Mouse (Mus musculus): Measurements from ENCODE around the gene Alox5. TPM values are rescaled to one million over a fixed set of nuclear protein-coding genes. Genes with fewer than 3 reads are reported as not detected.
"Not testable (repeated sequence)": the region's sequence is repeated elsewhere in the genome, so short reads cannot be mapped to it uniquely, and the experiment has no call there.

The Alox5 gene
- 0.72 and 0.74 TPM in 2 replicates for polyA plus RNA-seq (2014; fragmentation: Nextera tagmentation; extraction: Ambion mirVana)

GRCm38 (mm10) chr6:116460544-116461283 is at the start of gene Alox5:
Alox5 (minus strand) TSS chr6:116461178.
- WGBS = 4% methylated on average over 43 of the region's 43 CpGs
- H3K27me3 ChIP-seq (ENCODE audit: control insufficient read depth, insufficient read depth, low read length) = peaks cover 15% of the 10 kb centered on the region
- H3K27ac ChIP-seq (replicated peaks; ENCODE audit: low read depth, low read length) = no peak within 1 kb of the TSS
- no peaks in the 10 kb centered on the region for H3K36me3 ChIP-seq (replicated peaks; ENCODE audit: control insufficient read depth, insufficient read depth, low read depth, low read length)
- H3K4me3 ChIP-seq (ENCODE audit: low read depth, low read length) = peak within 1 kb of the TSS; percentile 25; the same call in 1 of the 2 replicates
- H3K9me3 ChIP-seq (replicated peaks; ENCODE audit: control insufficient read depth, low read length) = no peaks in the 10 kb centered on the region
- H3K4me1 ChIP-seq (ENCODE audit: control insufficient read depth, insufficient read depth, low read length) = no peaks in the 10 kb centered on the region
- ATAC-seq (replicated peaks; ENCODE audit: insufficient number of reproducible peaks, low FRiP score, low TSS enrichment, low read depth) (peak; percentile 76), DNase-seq (ENCODE audit: low spot score) (peak; percentile 22)
- peak within 1 kb of the TSS; percentile 10; the same call in 1 of the 2 replicates for H3K9ac ChIP-seq (replicated peaks; ENCODE audit: low read length)
- peak within 1 kb of the TSS; percentile 64 for H3K4me2 ChIP-seq (ENCODE audit: low read depth, low read length)

- not testable (repeated sequence) for H3K36me3 ChIP-seq (replicated peaks; ENCODE audit: control insufficient read depth, insufficient read depth, low read depth, low read length); H3K27ac ChIP-seq (replicated peaks; ENCODE audit: low read depth, low read length); DNase-seq (ENCODE audit: low spot score); H3K9ac ChIP-seq (replicated peaks; ENCODE audit: low read length); H3K9me3 ChIP-seq (replicated peaks; ENCODE audit: control insufficient read depth, low read length); H3K27me3 ChIP-seq (ENCODE audit: control insufficient read depth, insufficient read depth, low read length); H3K4me1 ChIP-seq (ENCODE audit: control insufficient read depth, insufficient read depth, low read length); H3K4me2 ChIP-seq (ENCODE audit: low read depth, low read length); H3K4me3 ChIP-seq (ENCODE audit: low read depth, low read length); ATAC-seq (replicated peaks; ENCODE audit: insufficient number of reproducible peaks, low FRiP score, low TSS enrichment, low read depth)
- WGBS = 93% methylated on average over 19 of the region's 20 CpGs
Measured at GRCm38 (mm10) chr6:116506302-116507003, 45.5 kb upstream of the Alox5 start, which contains the start of gene Olfr212. Olfr212 (plus strand) TSS chr6:116506516.

- H3K4me3 ChIP-seq (ENCODE audit: low read depth, low read length) = no peak overlapping the region
- H3K36me3 ChIP-seq (replicated peaks; ENCODE audit: control insufficient read depth, insufficient read depth, low read depth, low read length) = no peaks in the 10 kb centered on the region
- H3K9me3 ChIP-seq (replicated peaks; ENCODE audit: control insufficient read depth, low read length) = no peaks in the 10 kb centered on the region
- DNase-seq (ENCODE audit: low spot score) (no peak), ATAC-seq (replicated peaks; ENCODE audit: insufficient number of reproducible peaks, low FRiP score, low TSS enrichment, low read depth) (no peak)
- H3K27ac ChIP-seq (replicated peaks; ENCODE audit: low read depth, low read length) = no peak overlapping the region
- 79% methylated on average over 1 of the region's 1 CpGs for WGBS
- H3K4me1 ChIP-seq (ENCODE audit: control insufficient read depth, insufficient read depth, low read length) = no peaks in the 10 kb centered on the region
- H3K4me2 ChIP-seq (ENCODE audit: low read depth, low read length) = no peak overlapping the region
- no peaks in the 10 kb centered on the region for H3K27me3 ChIP-seq (ENCODE audit: control insufficient read depth, insufficient read depth, low read length)
- H3K9ac ChIP-seq (replicated peaks; ENCODE audit: low read length) = no peak overlapping the region
Measured at GRCm38 (mm10) chr6:116495960-116496359, 35.0 kb upstream of the Alox5 start.

GRCm38 (mm10) chr6:116493742-116494141 is 32.8 kb upstream of the Alox5 start:
- Histone ChIP-seq H3K4me3 (ENCODE audit: low read depth, low read length) (no peak overlapping the region), H3K4me1 (ENCODE audit: control insufficient read depth, insufficient read depth, low read length) (no peaks in the 10 kb centered on the region), H3K36me3 (replicated peaks; ENCODE audit: control insufficient read depth, insufficient read depth, low read depth, low read length) (no peaks in the 10 kb centered on the region), H3K9ac (replicated peaks; ENCODE audit: low read length) (no peak overlapping the region), H3K4me2 (ENCODE audit: low read depth, low read length) (no peak overlapping the region), H3K27me3 (ENCODE audit: control insufficient read depth, insufficient read depth, low read length) (no peaks in the 10 kb centered on the region), H3K27ac (replicated peaks; ENCODE audit: low read depth, low read length) (no peak overlapping the region), H3K9me3 (replicated peaks; ENCODE audit: control insufficient read depth, low read length) (no peaks in the 10 kb centered on the region)
- ATAC-seq (replicated peaks; ENCODE audit: insufficient number of reproducible peaks, low FRiP score, low TSS enrichment, low read depth) (no peak), DNase-seq (ENCODE audit: low spot score) (no peak)
- WGBS = 87% methylated on average over 5 of the region's 5 CpGs

GRCm38 (mm10) chr6:116488791-116489190 is 27.8 kb upstream of the Alox5 start, which contains the start of gene Olfr211:
Olfr211 (plus strand) TSS chr6:116489091.
- H3K9me3 ChIP-seq (replicated peaks; ENCODE audit: control insufficient read depth, low read length) = no peaks in the 10 kb centered on the region
- no peaks in the 10 kb centered on the region for H3K27me3 ChIP-seq (ENCODE audit: control insufficient read depth, insufficient read depth, low read length)
- H3K36me3 ChIP-seq (replicated peaks; ENCODE audit: control insufficient read depth, insufficient read depth, low read depth, low read length) = no peaks in the 10 kb centered on the region
- H3K27ac ChIP-seq (replicated peaks; ENCODE audit: low read depth, low read length) = no peak within 1 kb of the TSS
- DNase-seq (ENCODE audit: low spot score) (no peak), ATAC-seq (replicated peaks; ENCODE audit: insufficient number of reproducible peaks, low FRiP score, low TSS enrichment, low read depth) (no peak)
- H3K4me1 ChIP-seq (ENCODE audit: control insufficient read depth, insufficient read depth, low read length) = no peaks in the 10 kb centered on the region
- H3K4me3 ChIP-seq (ENCODE audit: low read depth, low read length) = no peak within 1 kb of the TSS
- H3K4me2 ChIP-seq (ENCODE audit: low read depth, low read length) = no peak within 1 kb of the TSS
- 75% methylated on average over 4 of the region's 4 CpGs for WGBS
- H3K9ac ChIP-seq (replicated peaks; ENCODE audit: low read length) = no peak within 1 kb of the TSS

- Histone ChIP-seq H3K4me2 (ENCODE audit: low read depth, low read length) (no peak overlapping the region), H3K4me1 (ENCODE audit: control insufficient read depth, insufficient read depth, low read length) (no peaks in the 10 kb centered on the region), H3K27ac (replicated peaks; ENCODE audit: low read depth, low read length) (no peak overlapping the region), H3K27me3 (ENCODE audit: control insufficient read depth, insufficient read depth, low read length) (no peaks in the 10 kb centered on the region), H3K4me3 (ENCODE audit: low read depth, low read length) (no peak overlapping the region), H3K9me3 (replicated peaks; ENCODE audit: control insufficient read depth, low read length) (no peaks in the 10 kb centered on the region), H3K36me3 (replicated peaks; ENCODE audit: control insufficient read depth, insufficient read depth, low read depth, low read length) (no peaks in the 10 kb centered on the region), H3K9ac (replicated peaks; ENCODE audit: low read length) (no peak overlapping the region)
- DNase-seq (ENCODE audit: low spot score) = no peak
- WGBS = 69% methylated on average over 1 of the region's 1 CpGs
- no peak for ATAC-seq (replicated peaks; ENCODE audit: insufficient number of reproducible peaks, low FRiP score, low TSS enrichment, low read depth)
Measured at GRCm38 (mm10) chr6:116486833-116487232, 25.9 kb upstream of the Alox5 start.

GRCm38 (mm10) chr6:116485081-116485480 is 24.1 kb upstream of the Alox5 start:
- Histone ChIP-seq H3K4me1 (ENCODE audit: control insufficient read depth, insufficient read depth, low read length) (no peaks in the 10 kb centered on the region), H3K9me3 (replicated peaks; ENCODE audit: control insufficient read depth, low read length) (no peaks in the 10 kb centered on the region), H3K36me3 (replicated peaks; ENCODE audit: control insufficient read depth, insufficient read depth, low read depth, low read length) (no peaks in the 10 kb centered on the region), H3K27me3 (ENCODE audit: control insufficient read depth, insufficient read depth, low read length) (no peaks in the 10 kb centered on the region), H3K27ac (replicated peaks; ENCODE audit: low read depth, low read length) (no peak overlapping the region), H3K4me3 (ENCODE audit: low read depth, low read length) (no peak overlapping the region), H3K4me2 (ENCODE audit: low read depth, low read length) (no peak overlapping the region), H3K9ac (replicated peaks; ENCODE audit: low read length) (no peak overlapping the region)
- DNase-seq (ENCODE audit: low spot score) (no peak), ATAC-seq (replicated peaks; ENCODE audit: insufficient number of reproducible peaks, low FRiP score, low TSS enrichment, low read depth) (no peak)
- WGBS = 73% methylated on average over 1 of the region's 1 CpGs

GRCm38 (mm10) chr6:116468081-116468480 is 7.1 kb upstream of the Alox5 start:
- Histone ChIP-seq H3K9ac (replicated peaks; ENCODE audit: low read length) (no peak overlapping the region), H3K9me3 (replicated peaks; ENCODE audit: control insufficient read depth, low read length) (no peaks in the 10 kb centered on the region), H3K4me2 (ENCODE audit: low read depth, low read length) (no peak overlapping the region), H3K27me3 (ENCODE audit: control insufficient read depth, insufficient read depth, low read length) (no peaks in the 10 kb centered on the region), H3K36me3 (replicated peaks; ENCODE audit: control insufficient read depth, insufficient read depth, low read depth, low read length) (no peaks in the 10 kb centered on the region), H3K4me1 (ENCODE audit: control insufficient read depth, insufficient read depth, low read length) (no peaks in the 10 kb centered on the region), H3K27ac (replicated peaks; ENCODE audit: low read depth, low read length) (no peak overlapping the region), H3K4me3 (ENCODE audit: low read depth, low read length) (no peak overlapping the region)
- whole genome bisulfite sequencing = 30% methylated on average over 3 of the region's 3 CpGs
- peak; percentile 54 for DNase-seq (ENCODE audit: low spot score)
- no peak for ATAC-seq (replicated peaks; ENCODE audit: insufficient number of reproducible peaks, low FRiP score, low TSS enrichment, low read depth)

All from embryonic facial prominence, embryonic 11.5 days (tissue).